Mouse (Mus musculus) mammary gland, adult 2 months (tissue): ENCODE results near the gene Ccl9. TPM values are rescaled to one million over a fixed set of nuclear protein-coding genes. Genes with fewer than 3 reads are reported as not detected.

Experiments used
- polyA plus RNA-seq: library from polyadenylated mRNA; depleted of rRNA; stranded (reverse); fragments of >200 nt; gene quantifications from 2 replicates; pipeline ENCODE4 v1.2.3, GENCODE M21; 2012; ENCODE audit warnings: low replicate concordance; rRNA removed

Ccl9 gene
- 8.7 and 25.6 TPM in 2 replicates for polyA plus RNA-seq

DNA sequence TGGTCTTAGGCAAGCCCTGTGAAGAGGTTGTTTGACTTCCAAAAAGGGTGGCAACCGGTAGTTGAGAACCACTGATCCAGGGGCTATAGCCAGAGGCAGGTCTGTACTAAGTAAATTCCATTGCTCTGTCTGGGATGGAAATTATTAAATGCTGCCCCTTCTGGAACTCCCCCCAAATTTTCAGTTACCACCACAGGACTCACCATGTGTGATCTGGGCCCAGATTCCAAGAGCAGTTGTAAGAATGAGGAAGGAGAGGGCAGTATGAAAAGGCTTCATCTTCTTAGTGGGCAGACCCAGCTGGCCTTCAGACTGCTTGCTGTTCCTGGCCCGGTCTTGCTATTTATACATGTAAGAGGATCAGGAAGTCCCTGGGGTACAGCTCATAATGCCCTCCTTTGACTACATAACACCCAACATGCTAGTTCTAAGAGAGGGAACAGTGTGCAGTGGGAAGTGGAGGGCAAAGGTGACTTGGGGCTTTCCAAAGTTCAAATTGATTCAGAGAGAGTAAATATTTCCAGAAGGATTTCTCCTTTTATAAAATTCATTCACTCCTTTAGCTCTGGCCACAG, at the start of gene Ccl9:
Gene Ccl9, minus strand, starts transcription at position 451 of the 575 bp plus-strand sequence.

DNA sequence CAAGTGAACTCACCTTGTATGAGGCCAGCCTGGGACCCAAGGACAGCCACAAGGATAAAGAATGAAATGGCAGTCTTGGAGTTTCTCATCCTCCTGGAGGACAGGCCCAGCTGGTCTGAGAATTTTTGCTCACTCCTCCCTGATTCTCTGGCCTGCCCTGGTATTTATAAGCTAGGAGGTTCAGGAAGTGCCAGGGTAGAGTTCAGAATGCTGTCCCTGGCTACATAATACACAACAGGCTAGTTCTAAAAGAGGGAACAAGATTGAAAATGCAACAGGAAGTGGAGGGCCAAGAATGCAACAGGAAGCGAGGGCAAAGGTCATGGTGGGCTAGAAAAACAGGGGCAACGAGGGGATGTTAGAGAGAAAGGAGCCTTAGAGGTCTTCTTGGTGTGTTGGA, 14.4 kb upstream of the Ccl9 start, which contains the start of gene Ccl6:
Gene Ccl6, minus strand, starts transcription at position 235 of the 400 bp plus-strand sequence.

GRCm38 (mm10) chr11:83530360-83530759, 48.1 kb downstream of the Ccl9 start, which contains the start of gene Ccl5:
Gene Ccl5, minus strand, starts transcription at chr11:83530518.

Other genes starting within 250 kb of the Ccl9 start
- 0.68 and 0.70 TPM in 2 replicates for gene Rasl10b, start 169.5 kb downstream of the Ccl9 start, polyA plus RNA-seq
- 0.04 TPM in 1 of 2 replicates, not detected in the other for gene Gas2l2, start 149.2 kb downstream of the Ccl9 start, polyA plus RNA-seq
- gene 1700020L24Rik, start 141.0 kb downstream of the Ccl9 start, polyA plus RNA-seq, result 2.4 and 3.0 TPM in 2 replicates
- 16.7 and 33.4 TPM in 2 replicates for gene Mmp28, start 115.6 kb downstream of the Ccl9 start, polyA plus RNA-seq
- 4.1 and 5.1 TPM in 2 replicates for gene Taf15, start 105.5 kb downstream of the Ccl9 start, polyA plus RNA-seq
- gene Heatr9, start 56.5 kb downstream of the Ccl9 start, polyA plus RNA-seq, result 0.19 TPM in 2 replicates
- gene Ccl5, start 48.1 kb downstream of the Ccl9 start, polyA plus RNA-seq, result 640 and 1,485 TPM in 2 replicates
- gene Ccl6, start 14.5 kb upstream of the Ccl9 start, polyA plus RNA-seq, result 31.5 and 59.5 TPM in 2 replicates
- gene Rpl9-ps1, start 67.0 kb upstream of the Ccl9 start, polyA plus RNA-seq, result not detected in 2 replicates
- gene Ccl3, start 70.7 kb upstream of the Ccl9 start, polyA plus RNA-seq, result 3.1 and 4.3 TPM in 2 replicates
- gene Ccl4, start 83.9 kb upstream of the Ccl9 start, polyA plus RNA-seq, result 2.5 and 3.8 TPM in 2 replicates
- 10.6 and 42.5 TPM in 2 replicates for gene Wfdc17, start 125.4 kb upstream of the Ccl9 start, polyA plus RNA-seq
- gene Wfdc18, start 130.4 kb upstream of the Ccl9 start, polyA plus RNA-seq, result 51.7 and 105 TPM in 2 replicates
- 111 and 252 TPM in 2 replicates for gene Wfdc21, start 168.3 kb upstream of the Ccl9 start, polyA plus RNA-seq
- gene Heatr6, start 175.1 kb upstream of the Ccl9 start, polyA plus RNA-seq, result 21.8 and 25.4 TPM in 2 replicates